Mouse (Mus musculus) B cell, adult 2 months (primary cell): Measurements from ENCODE around the gene H2afb2.

Experiments used
- DNase-seq, 2 experiments: peaks; one replicate each; pipeline ENCODE4 v3.0.0; 2022

The H2afb2 gene

DNA sequence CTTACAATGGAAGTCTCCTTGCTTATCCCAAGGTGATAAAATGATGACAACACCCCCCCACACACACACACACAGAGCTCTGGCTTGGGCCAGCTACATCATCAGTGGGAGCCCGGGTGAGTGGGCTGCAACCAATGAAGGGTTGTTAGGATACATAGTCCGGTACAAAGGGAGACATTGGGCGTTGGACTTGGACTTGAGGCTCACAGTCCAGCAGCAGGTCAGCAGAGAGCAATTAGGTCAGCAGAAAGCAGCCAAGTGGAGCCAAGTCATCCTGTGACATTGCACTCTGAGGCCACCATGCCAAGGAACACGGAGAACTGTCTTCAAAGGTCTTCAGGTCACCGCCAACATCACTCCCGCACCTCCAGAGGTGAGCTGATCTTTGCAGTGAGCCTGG is at the start of gene H2afb2:
H2afb2 (plus strand) TSS at position 301 of the 400 bp plus-strand sequence.
- no peak for DNase-seq
